31 mouse cellular contexts compared by ENCODE assay signal in genomic region chr1:182543136-182543535, GRCm38 (mm10). TPM values are rescaled to one million over a fixed set of nuclear protein-coding genes. Genes with fewer than 3 reads are reported as not detected.
A peak's percentile ranks its signal among the peaks of the same experiment; 100 is the strongest.
DNase-seq lines count a peak whose midpoint lies in the region; ATAC-seq and TF ChIP-seq lines count a peak whose summit lies in the region.
"Had no signal": no experiment of that assay in that cellular context is flagged by ENCODE, and none has a peak within 500 bp of the region (broad histone marks: within the 10 kb centered on the region; RNA-seq: fewer than 3 reads in every experiment).

No protein-coding gene starts in this region.

- H3K27ac ChIP-seq in heart, embryonic 11.5 days (ENCODE audit: low read depth, low read length) = no peak overlapping the region
- H3K27ac ChIP-seq in MEL (ENCODE audit: control insufficient read depth, low read depth, low read length) = no peak overlapping the region
- H3K27ac ChIP-seq: forebrain, embryonic 13.5 days; hindbrain, postnatal 0 days; layer of hippocampus, adult 2 months; limb, embryonic 12.5 days had no signal

- H3K79me2 ChIP-seq in MEL (ENCODE audit: control insufficient read depth, insufficient read depth, low read length, poor library complexity) = no peaks in the 10 kb centered on the region

- DNase-seq in heart, adult 11 months = peak; percentile 87
- peak; percentile 43 for DNase-seq in MEL (ENCODE audit: low read depth, low spot score)
- DNase-seq in adrenal gland, adult 8-10 months = no peak
- no peak for DNase-seq in lung, postnatal 25 days (ENCODE audit: low spot score)
- DNase-seq: adrenal gland, postnatal 14 days; cerebellum, adult 8-10 months; heart, postnatal 10 days; kidney, postnatal 25 days; liver, postnatal 0 days; lung, postnatal 10 days; right cerebral cortex, postnatal 14 days; spleen, adult 18-20 months; thymus, postnatal 14 days had no signal

- no peaks in the 10 kb centered on the region for H3K36me3 ChIP-seq in heart, embryonic 11.5 days (ENCODE audit: control insufficient read depth, insufficient read depth, low read length)
- no peaks in the 10 kb centered on the region for H3K36me3 ChIP-seq in MEL (ENCODE audit: control insufficient read depth in 1 of 2, insufficient read depth in 2 of 2, low read length in 2 of 2)
- H3K36me3 ChIP-seq: heart, embryonic 12.5 days; limb, embryonic 12.5 days had no signal

- 0 out of 2 replicates have a peak, but pooled peaks cover 2% of the 10 kb centered on the region for H3K4me1 ChIP-seq in heart, embryonic 11.5 days (ENCODE audit: control insufficient read depth, insufficient read depth, low read length)
- H3K4me1 ChIP-seq in MEL (ENCODE audit: control insufficient read depth in 1 of 2, insufficient read depth in 2 of 2, low read length in 2 of 2) = peaks cover 0 to 4% of the 10 kb centered on the region in 2 experiments; a peak in 2 of 4 replicates

- no peaks in the 10 kb centered on the region for H3K27me3 ChIP-seq in heart, embryonic 11.5 days (ENCODE audit: control insufficient read depth, insufficient read depth, low read length)
- no peaks in the 10 kb centered on the region for H3K27me3 ChIP-seq in MEL (ENCODE audit: control insufficient read depth in 1 of 2, insufficient read depth in 2 of 2, low read length in 2 of 2)
- H3K27me3 ChIP-seq: forebrain, embryonic 13.5 days; heart, embryonic 12.5 days; limb, embryonic 12.5 days had no signal

- H3K4me3 ChIP-seq in heart, embryonic 11.5 days (ENCODE audit: low read depth, low read length) = no peak overlapping the region
- no peak overlapping the region for H3K4me3 ChIP-seq in MEL (ENCODE audit: control insufficient read depth in 1 of 2, insufficient read depth in 1 of 2, low read depth in 2 of 2, low read length in 2 of 2)
- H3K4me3 ChIP-seq: forebrain, embryonic 13.5 days; heart, embryonic 12.5 days; layer of hippocampus, adult 2 months; limb, embryonic 12.5 days had no signal

- no peak for TF ChIP-seq CTCF in MEL (IDR thresholded peaks at IDR 0.05 in 2 of 3, conservative IDR thresholded peaks at IDR 0.05 in 1 of 3; ENCODE audit: control insufficient read depth in 1 of 3, insufficient read depth in 1 of 3, low read depth in 2 of 3, low read length in 3 of 3, poor library complexity in 1 of 3, severe bottlenecking in 1 of 3)

- no peak for TF ChIP-seq POLR2A in MEL (IDR thresholded peaks at IDR 0.05; ENCODE audit: control insufficient read depth in 1 of 2, insufficient read depth in 1 of 2, low read depth in 1 of 2, low read length in 2 of 2, poor library complexity in 1 of 2)

- no peak for ATAC-seq in heart, embryonic 11.5 days (replicated peaks; ENCODE audit: insufficient number of reproducible peaks, low FRiP score, low TSS enrichment)
- peak; percentile 84 for ATAC-seq in granulocyte monocyte progenitor cell, adult 5-6 weeks (replicated peaks; ENCODE audit: poor library complexity, severe bottlenecking)
- no peak for ATAC-seq in monocyte, adult 5-6 weeks (replicated peaks; ENCODE audit: insufficient number of reproducible peaks, low FRiP score, low TSS enrichment, poor library complexity, severe bottlenecking)
- ATAC-seq: CD4-positive, CD25-positive, alpha-beta regulatory T cell, adult 4 months; forebrain, embryonic 13.5 days; hindbrain, postnatal 0 days; intestine, postnatal 0 days; liver, postnatal 0 days had no signal

- no peak overlapping the region for H3K4me2 ChIP-seq in heart, embryonic 11.5 days
- H3K4me2 ChIP-seq: forebrain, embryonic 13.5 days; heart, embryonic 12.5 days; limb, embryonic 12.5 days; liver, embryonic 11.5 days; midbrain, embryonic 11.5 days had no signal

- TF ChIP-seq EP300 in MEL (IDR thresholded peaks at IDR 0.05; ENCODE audit: low read depth in 1 of 2, low read length in 2 of 2) = no peak

- WGBS in heart, embryonic 11.5 days (ENCODE audit: insufficient replicate concordance) = 76% methylated on average over 8 of the region's 8 CpGs

- no peaks in the 10 kb centered on the region for H3K9me3 ChIP-seq in heart, embryonic 11.5 days (replicated peaks; ENCODE audit: control insufficient read depth, low read length)
- H3K9me3 ChIP-seq in MEL (replicated peaks; ENCODE audit: insufficient read depth, low read length) = no peaks in the 10 kb centered on the region

- no peak overlapping the region for H3K9ac ChIP-seq in heart, embryonic 11.5 days (ENCODE audit: low read depth, low read length)
- H3K9ac ChIP-seq in MEL (ENCODE audit: control insufficient read depth, low read depth, low read length, poor library complexity, severe bottlenecking) = no peak overlapping the region
- H3K9ac ChIP-seq: forebrain, embryonic 13.5 days; heart, embryonic 12.5 days; limb, embryonic 12.5 days; liver, postnatal 0 days had no signal

- TF ChIP-seq RAD21 in MEL (IDR thresholded peaks at IDR 0.05; ENCODE audit: low read depth, low read length) = no peak

TF ChIP-seq in MEL, 35 proteins besides CTCF, POLR2A, EP300 and RAD21:
- no peak for TF ChIP-seq SMC3 (IDR thresholded peaks at IDR 0.05; ENCODE audit: low read depth, low read length)

RNA-seq across cellular contexts. Expression of gene Capn8, which starts 21.7 kb away (rescaled TPM):
- not detected in 2 replicates for polyA plus RNA-seq in heart, embryonic 11.5 days (2014; fragmentation: Nextera tagmentation; extraction: Ambion mirVana)
- total RNA-seq in MEL (2012; rRNA removed) = not detected in 2 replicates
- not detected for polyA plus RNA-seq in MEL (2012; ENCODE audit: insufficient read depth in 1 of 2, insufficient read length in 2 of 2, low read depth in 1 of 2, low replicate concordance in 2 of 2, missing spikeins in 1 of 2)
- total RNA-seq in granulocyte monocyte progenitor cell, adult 5-6 weeks (2014; fragmentation: Nextera tagmentation) = not detected in 2 replicates
- not detected in 2 replicates for total RNA-seq in granulocyte monocyte progenitor cell, adult 5-6 weeks (2017)
- total RNA-seq in adrenal gland, adult 8-10 months (2022) = under 1 TPM; 0.16 to 0.59 (median 0.19) TPM
- total RNA-seq in monocyte, adult 5-6 weeks (2017) = not detected in 3 replicates
- total RNA-seq: gastrocnemius, adult 8-10 months; heart, postnatal 10 days; hindbrain, postnatal 0 days; layer of hippocampus, adult 2 months; layer of hippocampus, postnatal 25 days; midbrain, postnatal 0 days; neutrophil, adult 5-6 weeks had no signal
- polyA plus RNA-seq: CD4-positive, CD25-positive, alpha-beta regulatory T cell, adult 4 months; heart, embryonic 12.5 days; hindbrain, embryonic 11.5 days; hindbrain, postnatal 0 days; kidney, embryonic 14.5 days; limb, embryonic 12.5 days; liver, embryonic 11.5 days; liver, postnatal 0 days; midbrain, embryonic 11.5 days had no signal

RNA-seq across cellular contexts. Expression of gene Capn2, which starts 25.7 kb away (rescaled TPM):
- polyA plus RNA-seq in heart, embryonic 11.5 days (2014; fragmentation: Nextera tagmentation; extraction: Ambion mirVana) = 68.1 and 83.7 TPM in 2 replicates
- 10.6 and 13.6 TPM in 2 replicates for total RNA-seq in MEL (2012; rRNA removed)
- 10 to 100 TPM in 1 of 2 experiments, not detected in 1; 19.3 TPM for polyA plus RNA-seq in MEL (2012; ENCODE audit: insufficient read depth in 1 of 2, insufficient read length in 2 of 2, low read depth in 1 of 2, low replicate concordance in 2 of 2, missing spikeins in 1 of 2)
- 5.2 and 18.1 TPM in 2 replicates for total RNA-seq in granulocyte monocyte progenitor cell, adult 5-6 weeks (2014; fragmentation: Nextera tagmentation)
- total RNA-seq in granulocyte monocyte progenitor cell, adult 5-6 weeks (2017) = 8.6 and 9.0 TPM in 2 replicates
- total RNA-seq in adrenal gland, adult 8-10 months (2022) = 10 to 100 TPM; 53.3 to 96.0 (median 73.4) TPM
- total RNA-seq in monocyte, adult 5-6 weeks (2017) = 167 to 244 TPM (median 240 TPM) in 3 replicates

Comparison
In these comparisons a context has a peak if more than half of its experiments do, and no peak if none do; other contexts are left out.
1. DNase-seq: peak in heart, adult 11 months (single experiment) and MEL (single experiment); none in adrenal gland, adult 8-10 months (single experiment) and lung, postnatal 25 days (single experiment).